Mouse (Mus musculus): ENCODE data around the gene Rap1a. TPM values are rescaled to one million over a fixed set of nuclear protein-coding genes. Genes with fewer than 3 reads are reported as not detected.

Rap1a gene
- polyA plus RNA-seq (2012; fragmentation: generic; extraction: Trizol), result 10 to 100 TPM in 1 of 2 experiments, 1 to 10 TPM in 1; 1.7 to 10.2 TPM

GRCm38 (mm10) chr3:105801191-105802166 lies at the start of gene Rap1a:
Gene Rap1a (minus strand): TSS chr3:105801336.

GRCm38 (mm10) chr3:105704031-105705008 lies 96.8 kb downstream of the Rap1a start, which contains the start of gene Inka2:
Gene Inka2 (plus strand): TSS chr3:105704599.

GRCm38 (mm10) chr3:105687324-105688060 lies 113.6 kb downstream of the Rap1a start, which contains the start of gene Ddx20:
Gene Ddx20 (minus strand): TSS chr3:105687574.

Other genes with a start within 250 kb of the Rap1a start
- gene Ddx20, start 113.8 kb downstream of the Rap1a start, polyA plus RNA-seq (2012; fragmentation: generic; extraction: Trizol), result 1 to 10 TPM; 1.5 to 6.4 TPM
- 10 to 100 TPM in 1 of 2 experiments, 1 to 10 TPM in 1; 3.3 to 12.1 TPM for gene Inka2, start 96.7 kb downstream of the Rap1a start, polyA plus RNA-seq (2012; fragmentation: generic; extraction: Trizol)
- not detected for gene Adora3, start 69.5 kb upstream of the Rap1a start, polyA plus RNA-seq (2012; fragmentation: generic; extraction: Trizol)
- under 1 TPM in 1 of 2 experiments, not detected in 1; 0.19 TPM for gene Tmigd3, start 69.6 kb upstream of the Rap1a start, polyA plus RNA-seq (2012; fragmentation: generic; extraction: Trizol)
- not detected for gene I830077J02Rik, start 131.3 kb upstream of the Rap1a start, polyA plus RNA-seq (2012; fragmentation: generic; extraction: Trizol)
- 10 to 100 TPM; 19.0 to 20.8 TPM for gene Wdr77, start 158.0 kb upstream of the Rap1a start, polyA plus RNA-seq (2012; fragmentation: generic; extraction: Trizol)
- 100 to 1,000 TPM in 1 of 2 experiments, 10 to 100 TPM in 1; 33.4 to 139 TPM for gene Atp5f1, start 158.8 kb upstream of the Rap1a start, polyA plus RNA-seq (2012; fragmentation: generic; extraction: Trizol)
- gene Ovgp1, start 172.4 kb upstream of the Rap1a start, polyA plus RNA-seq (2012; fragmentation: generic; extraction: Trizol), result under 1 TPM; 0.01 to 0.57 TPM
- gene Pifo, start 213.3 kb upstream of the Rap1a start, polyA plus RNA-seq (2012; fragmentation: generic; extraction: Trizol), result not detected
- gene Chil5, start 231.5 kb upstream of the Rap1a start, polyA plus RNA-seq (2012; fragmentation: generic; extraction: Trizol), result not detected